Mouse (Mus musculus) forebrain, postnatal 0 days (tissue): ENCODE measurements around the gene Eif3c. TPM values are rescaled to one million over a fixed set of nuclear protein-coding genes. Genes with fewer than 3 reads are reported as not detected.

Experiments
- ATAC-seq: fragments of 200-750 bp; cut with Nextera tagmentation; 2 replicates; pipeline ENCODE4 v1.8.0; 2017; ENCODE audit warnings: mild to moderate bottlenecking, moderate library complexity
- DNase-seq: peaks from one replicate; pipeline ENCODE4 v3.0.0-alpha.2; 2015
- H3K27ac ChIP-seq: fragments of 300-500 bp; sonication (generic); 2 replicates; pipeline ENCODE4 v1.5.1; 2014; ENCODE audit warnings: low read depth, mild to moderate bottlenecking, antibody characterized with exemption, low read length, moderate library complexity, mixed read lengths
- H3K27me3 ChIP-seq: fragments of 300-500 bp; sonication (generic); 2 replicates; pipeline ENCODE4 v1.6.1; 2014; ENCODE audit warnings: mild to moderate bottlenecking, low read length, mixed read lengths; ENCODE audit not compliant: insufficient read depth
- H3K36me3 ChIP-seq: fragments of 300-500 bp; sonication (generic); 2 replicates; pipeline ENCODE4 v1.6.1; 2014; ENCODE audit warnings: mild to moderate bottlenecking, moderate library complexity; ENCODE audit not compliant: insufficient read depth
- H3K4me1 ChIP-seq: fragments of 300-500 bp; sonication (generic); 2 replicates; pipeline ENCODE4 v1.6.1; 2014; ENCODE audit warnings: antibody characterized with exemption; ENCODE audit not compliant: insufficient read depth
- H3K4me2 ChIP-seq: fragments of 300-500 bp; sonication (generic); 2 replicates; pipeline ENCODE4 v1.6.1; 2014; ENCODE audit warnings: low read depth, mild to moderate bottlenecking, moderate library complexity
- H3K4me3 ChIP-seq: fragments of 300-500 bp; sonication (generic); 2 replicates; pipeline ENCODE4 v1.5.1; 2014; ENCODE audit warnings: low read depth, low read length, mixed read lengths
- H3K9ac ChIP-seq: fragments of 300-500 bp; sonication (generic); 2 replicates; pipeline ENCODE4 v1.6.1; 2014; ENCODE audit warnings: mild to moderate bottlenecking
- H3K9me3 ChIP-seq: fragments of 300-500 bp; sonication (generic); 2 replicates; pipeline ENCODE4 v1.6.1; 2016; ENCODE audit warnings: low read length
- CTCF ChIP-seq: sonication (generic); IDR thresholded peaks from 2 replicates; pipeline ENCODE4 v1.5.1; 2016; ENCODE audit warnings: antibody characterized with exemption, control low read depth, low read depth
- WGBS: fragments of 180-500 bp; shearing (Covaris S2); extraction: QIAGEN DNeasy Blood & Tissue Kit; methylation state at CpG from one replicate; pipeline ENCODE4 v1.1.7; 2014; 5-methylcytosine and 5-hydroxymethylcytosine counted together
- polyA plus RNA-seq: library from polyadenylated mRNA; unstranded; fragments of >200 nt; fragmentation: Nextera tagmentation; extraction: Ambion mirVana; gene quantifications from 2 replicates; pipeline ENCODE4 v1.2.1, GENCODE M21; 2015
- total RNA-seq: library from RNA; depleted of rRNA; stranded (reverse); fragments of >200 nt; gene quantifications from 2 replicates; pipeline ENCODE4 v1.2.3, GENCODE M21; 2014

Eif3c gene
- total and polyA plus RNA-seq, 2 experiments from 2014 or later = 137 to 205 TPM

GRCm38 (mm10) chr7:126535766-126536165 lies 30.4 kb downstream of the Eif3c start:
- Histone ChIP-seq H3K4me3 (peak overlapping the region; percentile 42), H3K9ac (peak overlapping the region; percentile 46), H3K4me1 (no peaks in the 10 kb centered on the region), H3K27ac (no peak overlapping the region), H3K4me2 (peak overlapping the region; percentile 91), H3K27me3 (no peaks in the 10 kb centered on the region; the same call in 1 of the 2 replicates), H3K9me3 (no peaks in the 10 kb centered on the region), H3K36me3 (no peaks in the 10 kb centered on the region)
- DNase-seq (no peak), ATAC-seq (peak; percentile 32; the same call in 1 of the 2 replicates)
- no peak for TF ChIP-seq CTCF
- 1% methylated on average over 28 of the region's 28 CpGs for WGBS

GRCm38 (mm10) chr7:126533434-126533833 lies 32.8 kb downstream of the Eif3c start:
- H3K27me3 ChIP-seq = no peaks in the 10 kb centered on the region; the same call in 1 of the 2 replicates
- no peak for ATAC-seq

GRCm38 (mm10) chr7:126528166-126528577 lies 38.0 kb downstream of the Eif3c start:
- H3K9ac ChIP-seq = peak overlapping the region; percentile 48

More at GRCm38 (mm10) chr7:126533434-126533833, 32.8 kb downstream of the Eif3c start:
- H3K9me3 ChIP-seq = no peaks in the 10 kb centered on the region
- DNase-seq = no peak
- 78% methylated on average over 1 of the region's 1 CpGs for WGBS
- H3K4me2 ChIP-seq = no peak overlapping the region
- H3K36me3 ChIP-seq = no peaks in the 10 kb centered on the region
- H3K9ac ChIP-seq = no peak overlapping the region
- no peak overlapping the region for H3K4me3 ChIP-seq
- no peaks in the 10 kb centered on the region for H3K4me1 ChIP-seq
- no peak overlapping the region for H3K27ac ChIP-seq
- TF ChIP-seq CTCF = no peak

GRCm38 (mm10) chr7:126523316-126523715 lies 42.9 kb downstream of the Eif3c start:
- WGBS = 80% methylated on average over 3 of the region's 3 CpGs
- H3K9me3 ChIP-seq = no peaks in the 10 kb centered on the region
- H3K9ac ChIP-seq = no peak overlapping the region
- DNase-seq = no peak
- no peak for TF ChIP-seq CTCF
- H3K4me2 ChIP-seq = no peak overlapping the region
- no peak overlapping the region for H3K27ac ChIP-seq
- no peak for ATAC-seq
- no peaks in the 10 kb centered on the region for H3K27me3 ChIP-seq
- H3K36me3 ChIP-seq = no peaks in the 10 kb centered on the region
- H3K4me1 ChIP-seq = no peaks in the 10 kb centered on the region
- H3K4me3 ChIP-seq = no peak overlapping the region

More at GRCm38 (mm10) chr7:126528166-126528577, 38.0 kb downstream of the Eif3c start:
- Histone ChIP-seq H3K36me3 (no peaks in the 10 kb centered on the region), H3K27ac (peak overlapping the region; percentile 84), H3K4me2 (0 out of 2 replicates have a peak overlapping the region, but pooled peaks have one; percentile 1), H3K4me3 (no peak overlapping the region), H3K27me3 (no peaks in the 10 kb centered on the region), H3K4me1 (no peaks in the 10 kb centered on the region), H3K9me3 (no peaks in the 10 kb centered on the region)
- DNase-seq (peak; percentile 87), ATAC-seq (peak; percentile 88)
- TF ChIP-seq CTCF = peak; percentile 85
- WGBS = 3% methylated on average over 1 of the region's 1 CpGs

- 0 out of 2 replicates have a peak, but pooled peaks have one; percentile 8 for TF ChIP-seq CTCF
- H3K4me2 ChIP-seq = no peak overlapping the region
- no peak overlapping the region for H3K27ac ChIP-seq
- ATAC-seq = no peak
- H3K27me3 ChIP-seq = no peaks in the 10 kb centered on the region
- DNase-seq = no peak
- no peak overlapping the region for H3K9ac ChIP-seq
- H3K9me3 ChIP-seq = no peaks in the 10 kb centered on the region
- 63% methylated on average over 2 of the region's 2 CpGs for WGBS
- H3K36me3 ChIP-seq = no peaks in the 10 kb centered on the region
- H3K4me1 ChIP-seq = no peaks in the 10 kb centered on the region
- no peak overlapping the region for H3K4me3 ChIP-seq
Measured at GRCm38 (mm10) chr7:126519513-126519912, 46.7 kb downstream of the Eif3c start.

- 83% methylated on average over 5 of the region's 5 CpGs for WGBS
- H3K27me3 ChIP-seq = no peaks in the 10 kb centered on the region
- H3K27ac ChIP-seq = no peak overlapping the region
- H3K4me3 ChIP-seq = no peak overlapping the region
- H3K4me2 ChIP-seq = no peak overlapping the region
- H3K9me3 ChIP-seq = no peaks in the 10 kb centered on the region
- no peak for TF ChIP-seq CTCF
- ATAC-seq (no peak), DNase-seq (no peak)
- H3K4me1 ChIP-seq = no peaks in the 10 kb centered on the region
- no peaks in the 10 kb centered on the region for H3K36me3 ChIP-seq
- H3K9ac ChIP-seq = no peak overlapping the region
Measured at GRCm38 (mm10) chr7:126518261-126518941, 47.8 kb downstream of the Eif3c start.

GRCm38 (mm10) chr7:126511287-126511686 lies 54.9 kb downstream of the Eif3c start:
- no peaks in the 10 kb centered on the region for H3K36me3 ChIP-seq
- WGBS = 83% methylated on average over 3 of the region's 3 CpGs
- H3K27me3 ChIP-seq = no peaks in the 10 kb centered on the region
- no peak for ATAC-seq
- no peaks in the 10 kb centered on the region for H3K4me1 ChIP-seq
- no peak for DNase-seq
- no peaks in the 10 kb centered on the region for H3K9me3 ChIP-seq
- no peak overlapping the region for H3K27ac ChIP-seq
- H3K4me2 ChIP-seq = no peak overlapping the region
- no peak overlapping the region for H3K4me3 ChIP-seq
- no peak for TF ChIP-seq CTCF
- H3K9ac ChIP-seq = no peak overlapping the region
